Mouse (Mus musculus) testis, adult 2 months (tissue): ENCODE results near the gene Tmem184b. TPM values are rescaled to one million over a fixed set of nuclear protein-coding genes. Genes with fewer than 3 reads are reported as not detected.

Experiments used
- H3K27ac ChIP-seq: fragments of 200-500 bp; 2 replicates; pipeline ENCODE4 v1.5.1; 2012; ENCODE audit warnings: low read depth, low read length; ENCODE audit not compliant: control insufficient read depth, insufficient read depth
- H3K27me3 ChIP-seq: fragments of 200-500 bp; 2 replicates; pipeline ENCODE4 v1.6.1; 2012; ENCODE audit warnings: mild to moderate bottlenecking, low read length, moderate library complexity; ENCODE audit not compliant: control insufficient read depth, insufficient read depth
- H3K36me3 ChIP-seq: fragments of 200-500 bp; 2 replicates; pipeline ENCODE4 v1.6.1; 2012; ENCODE audit warnings: mild to moderate bottlenecking, low read length; ENCODE audit not compliant: control insufficient read depth, insufficient read depth
- H3K4me1 ChIP-seq: fragments of 200-500 bp; 2 replicates; pipeline ENCODE4 v1.6.1; 2012; ENCODE audit warnings: low read length; ENCODE audit not compliant: control insufficient read depth, insufficient read depth
- H3K4me3 ChIP-seq: fragments of 200-500 bp; 2 replicates; pipeline ENCODE4 v1.5.1; 2012; ENCODE audit warnings: low read depth, mild to moderate bottlenecking, low read length, moderate library complexity, mixed read lengths; ENCODE audit not compliant: control insufficient read depth
- CTCF ChIP-seq: fragments of 200-500 bp; IDR thresholded peaks from 2 replicates; pipeline ENCODE4 v1.5.1; 2012; ENCODE audit warnings: low read depth, mild to moderate bottlenecking, inconsistent platforms, low read length, moderate library complexity; ENCODE audit not compliant: control insufficient read depth, insufficient read depth, insufficient replicate concordance
- POLR2A ChIP-seq: fragments of 200-500 bp; IDR thresholded peaks from 2 replicates; pipeline ENCODE4 v1.6.1; 2012; ENCODE audit warnings: low read depth, mild to moderate bottlenecking, inconsistent platforms, low read length, moderate library complexity; ENCODE audit not compliant: control insufficient read depth
- polyA plus RNA-seq: library from polyadenylated mRNA; depleted of rRNA; stranded (reverse); fragments of >200 nt; gene quantifications from 2 replicates; pipeline ENCODE4 v1.2.3, GENCODE M21; 2012

The Tmem184b gene
- polyA plus RNA-seq, 1 experiment: 11.8 TPM

GRCm38 (mm10) chr15:79429994-79430393, 26.6 kb upstream of the Tmem184b start:
- Histone ChIP-seq H3K27me3 (no peaks in the 10 kb centered on the region), H3K4me1 (no peaks in the 10 kb centered on the region; the same call in 1 of the 2 replicates), H3K27ac (no peak overlapping the region), H3K36me3 (no peaks in the 10 kb centered on the region), H3K4me3 (no peak overlapping the region)
- no peak for TF ChIP-seq POLR2A
- no peak for TF ChIP-seq CTCF

DNA sequence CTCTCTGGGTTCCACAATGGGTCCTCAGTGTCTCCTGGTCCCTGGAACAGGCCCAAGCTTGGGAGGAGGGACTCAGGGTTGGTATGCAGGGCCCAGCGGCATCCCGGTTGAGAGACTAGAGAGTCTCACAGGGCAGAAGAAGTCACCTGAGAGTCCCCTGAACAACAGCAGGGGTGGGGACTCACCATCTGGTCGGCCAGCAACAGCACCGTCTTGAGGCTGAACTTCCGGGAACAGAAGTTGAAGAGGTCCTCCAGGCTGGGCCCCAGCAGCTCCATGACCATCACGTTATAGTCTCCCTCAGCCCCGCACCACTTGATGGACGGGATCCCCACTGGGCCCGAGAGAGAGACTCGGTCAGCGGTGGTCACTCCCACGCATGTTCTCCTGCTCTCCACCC, 26.2 kb upstream of the Tmem184b start:
- no peak overlapping the region for H3K27ac ChIP-seq
- no peaks in the 10 kb centered on the region for H3K4me1 ChIP-seq
- H3K36me3 ChIP-seq: no peaks in the 10 kb centered on the region
- no peaks in the 10 kb centered on the region for H3K27me3 ChIP-seq
- TF ChIP-seq POLR2A (no peak), CTCF (no peak)
- no peak overlapping the region for H3K4me3 ChIP-seq

DNA sequence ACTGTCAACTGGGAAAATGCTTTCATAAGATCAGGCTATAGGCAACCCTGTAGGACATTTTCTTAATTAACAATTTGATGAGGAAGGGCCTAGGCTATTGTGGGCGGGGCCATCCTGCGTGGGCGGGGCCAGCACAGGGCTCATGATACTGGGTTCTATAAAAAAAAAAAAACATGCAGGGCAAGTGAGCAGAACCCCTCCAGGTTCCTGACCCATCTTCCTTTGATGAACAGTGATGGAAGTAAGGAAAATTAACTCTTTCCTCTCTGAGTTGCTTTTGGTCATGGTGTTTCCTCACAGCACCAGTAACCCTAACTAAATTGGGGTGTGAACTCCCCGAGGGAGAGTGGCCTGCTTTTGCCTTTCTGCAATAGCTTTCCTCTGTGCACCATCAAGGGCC, 25.2 kb upstream of the Tmem184b start:
- no peak overlapping the region for H3K4me3 ChIP-seq
- H3K36me3 ChIP-seq: no peaks in the 10 kb centered on the region
- no peak for TF ChIP-seq CTCF
- no peak for TF ChIP-seq POLR2A
- H3K4me1 ChIP-seq: no peaks in the 10 kb centered on the region
- H3K27me3 ChIP-seq: no peaks in the 10 kb centered on the region
- H3K27ac ChIP-seq: no peak overlapping the region

GRCm38 (mm10) chr15:79427516-79427915, 24.1 kb upstream of the Tmem184b start:
- H3K36me3 ChIP-seq: no peaks in the 10 kb centered on the region
- H3K4me3 ChIP-seq: no peak overlapping the region
- no peaks in the 10 kb centered on the region for H3K27me3 ChIP-seq
- H3K4me1 ChIP-seq: peaks cover 1% of the 10 kb centered on the region
- TF ChIP-seq CTCF (no peak), POLR2A (no peak)
- H3K27ac ChIP-seq: no peak overlapping the region

GRCm38 (mm10) chr15:79425516-79425915, 22.1 kb upstream of the Tmem184b start:
- Histone ChIP-seq H3K27ac (no peak overlapping the region), H3K4me1 (peaks cover 7% of the 10 kb centered on the region)
- no peak for TF ChIP-seq POLR2A
- no peak for TF ChIP-seq CTCF

DNA sequence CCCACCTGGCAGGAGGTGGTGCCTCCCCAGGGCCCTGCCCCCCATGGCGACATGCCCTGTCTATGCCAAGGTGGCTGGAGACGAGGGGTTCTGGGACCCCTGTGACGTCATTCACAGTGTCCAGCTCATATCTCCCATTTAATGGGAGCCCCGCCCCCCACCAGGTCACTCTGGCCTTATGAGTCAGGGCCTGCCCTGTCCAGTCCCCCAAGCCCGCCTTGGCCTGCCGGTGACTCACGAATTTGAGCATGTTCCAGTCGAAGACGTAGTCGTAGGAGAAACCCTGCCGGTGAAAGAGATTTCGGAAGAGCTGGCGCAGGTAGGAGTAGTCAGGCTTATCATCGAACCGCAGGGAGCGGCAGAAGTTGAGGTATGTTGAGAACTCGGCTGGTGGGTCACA, 21.2 kb upstream of the Tmem184b start:
- TF ChIP-seq CTCF: no peak
- no peak for TF ChIP-seq POLR2A

More at GRCm38 (mm10) chr15:79425516-79425915, 22.1 kb upstream of the Tmem184b start:
- no peak overlapping the region for H3K4me3 ChIP-seq
- no peaks in the 10 kb centered on the region for H3K36me3 ChIP-seq
- H3K27me3 ChIP-seq: no peaks in the 10 kb centered on the region

GRCm38 (mm10) chr15:79422715-79423243, 19.4 kb upstream of the Tmem184b start:
- Histone ChIP-seq H3K27me3 (no peaks in the 10 kb centered on the region), H3K36me3 (no peaks in the 10 kb centered on the region), H3K4me1 (peaks cover 7% of the 10 kb centered on the region), H3K4me3 (no peak overlapping the region), H3K27ac (no peak overlapping the region)
- TF ChIP-seq POLR2A (no peak), CTCF (no peak)

More for the DNA sequence above, 21.2 kb upstream of the Tmem184b start:
- Histone ChIP-seq H3K36me3 (no peaks in the 10 kb centered on the region), H3K27ac (no peak overlapping the region), H3K4me1 (peaks cover 7% of the 10 kb centered on the region), H3K4me3 (no peak overlapping the region), H3K27me3 (no peaks in the 10 kb centered on the region)
